15 mouse cellular contexts compared by ENCODE assay signal in genomic region chr13:17039727-17040126, GRCm38 (mm10).
A peak's percentile ranks its signal among the peaks of the same experiment; 100 is the strongest.
DNase-seq lines count a peak whose midpoint lies in the region; ATAC-seq and TF ChIP-seq lines count a peak whose summit lies in the region.
"Had no signal": no experiment of that assay in that cellular context is flagged by ENCODE, and none has a peak within 500 bp of the region (broad histone marks: within the 10 kb centered on the region; RNA-seq: fewer than 3 reads in every experiment).

No protein-coding gene starts in this region.

- TF ChIP-seq CTCF in heart, postnatal 0 days (IDR thresholded peaks at IDR 0.05; ENCODE audit: low read depth) = peak; percentile 31
- peak; percentile 53 for TF ChIP-seq CTCF in midbrain, postnatal 0 days (IDR thresholded peaks at IDR 0.05)
- 0 out of 2 replicates have a peak, but pooled peaks have one; percentile 1 for TF ChIP-seq CTCF in cortical plate, adult 2 months (IDR thresholded peaks at IDR 0.05; ENCODE audit: extremely low read depth, insufficient read depth, low read length)

- no peaks in the 10 kb centered on the region for H3K36me3 ChIP-seq in heart, postnatal 0 days (replicated peaks; ENCODE audit: control insufficient read depth, insufficient read depth, low read length)
- no peaks in the 10 kb centered on the region for H3K36me3 ChIP-seq in midbrain, postnatal 0 days (ENCODE audit: insufficient read depth, low read length)
- H3K36me3 ChIP-seq in midbrain, embryonic 10.5 days = no peaks in the 10 kb centered on the region

- H3K4me2 ChIP-seq in heart, postnatal 0 days (ENCODE audit: low read depth, low read length) = no peak overlapping the region
- no peak overlapping the region for H3K4me2 ChIP-seq in midbrain, postnatal 0 days (ENCODE audit: low read depth, low read length, poor library complexity, severe bottlenecking)
- H3K4me2 ChIP-seq: forebrain, embryonic 13.5 days; lung, embryonic 14.5 days had no signal

- no peak for ATAC-seq in heart, postnatal 0 days (ENCODE audit: insufficient read depth, low read depth)
- ATAC-seq in midbrain, postnatal 0 days (ENCODE audit: low FRiP score) = no peak
- ATAC-seq: forebrain, embryonic 13.5 days had no signal

- no peaks in the 10 kb centered on the region for H3K27me3 ChIP-seq in heart, postnatal 0 days (ENCODE audit: control insufficient read depth, insufficient read depth, low read length)
- H3K27me3 ChIP-seq in midbrain, postnatal 0 days (ENCODE audit: insufficient read depth, low read length) = no peaks in the 10 kb centered on the region
- no peaks in the 10 kb centered on the region for H3K27me3 ChIP-seq in midbrain, embryonic 10.5 days (ENCODE audit: low read depth, poor library complexity, severe bottlenecking)
- H3K27me3 ChIP-seq: forebrain, embryonic 13.5 days had no signal

- no peak overlapping the region for H3K27ac ChIP-seq in heart, postnatal 0 days (ENCODE audit: low read depth)
- no peak overlapping the region for H3K27ac ChIP-seq in midbrain, postnatal 0 days (ENCODE audit: low read depth, low read length)
- no peak overlapping the region for H3K27ac ChIP-seq in midbrain, embryonic 10.5 days (replicated peaks)
- no peak overlapping the region for H3K27ac ChIP-seq in cortical plate, adult 2 months (ENCODE audit: insufficient read depth, low read length)
- H3K27ac ChIP-seq: forebrain, embryonic 13.5 days had no signal

- 66% methylated on average over 2 of the region's 2 CpGs for WGBS in heart, postnatal 0 days
- WGBS in midbrain, postnatal 0 days = 74% methylated on average over 2 of the region's 2 CpGs
- 78% methylated on average over 2 of the region's 2 CpGs for WGBS in midbrain, embryonic 10.5 days

- no peak for TF ChIP-seq POLR2A in cortical plate, adult 2 months (IDR thresholded peaks at IDR 0.05; ENCODE audit: extremely low read depth, insufficient read depth, low read length)

- H3K4me1 ChIP-seq in heart, postnatal 0 days (ENCODE audit: control insufficient read depth, insufficient read depth) = no peaks in the 10 kb centered on the region
- H3K4me1 ChIP-seq in midbrain, postnatal 0 days (ENCODE audit: insufficient read depth, low read length) = no peaks in the 10 kb centered on the region
- no peaks in the 10 kb centered on the region for H3K4me1 ChIP-seq in midbrain, embryonic 10.5 days
- H3K4me1 ChIP-seq in cortical plate, adult 2 months (ENCODE audit: control insufficient read depth, insufficient read depth, low read length) = no peaks in the 10 kb centered on the region
- H3K4me1 ChIP-seq: forebrain, embryonic 13.5 days had no signal

- H3K9ac ChIP-seq in heart, postnatal 0 days (replicated peaks; ENCODE audit: low read depth, low read length) = no peak overlapping the region
- H3K9ac ChIP-seq in midbrain, postnatal 0 days (replicated peaks; ENCODE audit: low read length, poor library complexity, severe bottlenecking) = no peak overlapping the region
- H3K9ac ChIP-seq: forebrain, embryonic 13.5 days; lung, embryonic 14.5 days had no signal

- no peaks in the 10 kb centered on the region for H3K9me3 ChIP-seq in heart, postnatal 0 days (replicated peaks; ENCODE audit: control insufficient read depth, low read length)
- H3K9me3 ChIP-seq in midbrain, postnatal 0 days (ENCODE audit: low read length) = no peaks in the 10 kb centered on the region
- no peaks in the 10 kb centered on the region for H3K9me3 ChIP-seq in midbrain, embryonic 10.5 days (replicated peaks)
- H3K9me3 ChIP-seq: forebrain, embryonic 13.5 days had no signal

- TF ChIP-seq EP300 in heart, postnatal 0 days (IDR thresholded peaks at IDR 0.05; ENCODE audit: low read depth) = no peak

- DNase-seq in heart, postnatal 0 days (ENCODE audit: low spot score) = no peak
- DNase-seq in heart, adult 11 months = no peak
- peak; percentile 5 for DNase-seq in midbrain, postnatal 0 days (ENCODE audit: low spot score)
- no peak for DNase-seq in midbrain, embryonic 10.5 days (ENCODE audit: low spot score)
- no peak for DNase-seq in spleen, adult 18-20 months
- no peak for DNase-seq in yolk sac, embryonic 10.5 days (ENCODE audit: low spot score)
- DNase-seq: cerebellum, postnatal 25 days; kidney, postnatal 10 days; layer of hippocampus, adult 9-11 months; lung, embryonic 14.5 days; right cerebral cortex, adult 18-20 months; thymus, postnatal 4 days had no signal

- H3K4me3 ChIP-seq in heart, postnatal 0 days (ENCODE audit: low read depth, low read length) = no peak overlapping the region
- H3K4me3 ChIP-seq in midbrain, postnatal 0 days (ENCODE audit: low read depth, low read length) = no peak overlapping the region
- no peak overlapping the region for H3K4me3 ChIP-seq in midbrain, embryonic 10.5 days
- H3K4me3 ChIP-seq in cortical plate, adult 2 months (ENCODE audit: insufficient read depth, low read length) = no peak overlapping the region
- H3K4me3 ChIP-seq: forebrain, embryonic 13.5 days; myocyte had no signal

Comparison
In these comparisons a context has a peak if more than half of its experiments do, and no peak if none do; other contexts are left out.
1. CTCF ChIP-seq: peak in every context shown above with its lines; median percentile 53 in midbrain, postnatal 0 days; 31 in heart, postnatal 0 days; 1 in cortical plate, adult 2 months.